Mouse (Mus musculus) retina, embryonic 14.5 days (tissue): ENCODE data around the gene Med13.
"Not testable (repeated sequence)": the region's sequence is repeated elsewhere in the genome, so short reads cannot be mapped to it uniquely, and the experiment has no call there.

Experiments
- DNase-seq: peaks from one replicate; pipeline ENCODE4 v3.0.0-alpha.2; 2015; ENCODE audit warnings: low spot score

Gene Med13

GRCm38 (mm10) chr11:86378981-86379380 lies 21.6 kb upstream of the Med13 start:
- DNase-seq: no peak

DNA sequence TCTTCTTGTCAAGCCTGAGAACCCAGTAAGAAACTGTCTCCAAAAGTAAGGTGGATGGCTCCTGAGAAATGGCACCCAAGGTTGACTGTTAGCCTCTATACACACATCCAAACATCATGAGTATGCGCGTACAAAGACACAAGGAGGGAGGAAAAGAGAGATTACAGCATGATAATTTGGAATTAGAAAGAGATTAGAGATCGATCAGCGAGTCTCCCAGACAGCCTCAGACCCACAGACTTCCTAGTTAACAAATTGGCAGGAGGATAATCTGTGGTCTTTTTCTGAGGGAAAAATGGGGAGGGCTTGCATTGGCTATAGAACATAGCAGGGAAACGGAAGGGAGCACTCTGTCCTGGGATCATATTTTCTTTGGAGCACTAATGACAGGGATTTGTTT lies 20.4 kb upstream of the Med13 start:
- DNase-seq: no peak

- no peak for DNase-seq
Observed at GRCm38 (mm10) chr11:86376707-86377106, 19.3 kb upstream of the Med13 start.

DNA sequence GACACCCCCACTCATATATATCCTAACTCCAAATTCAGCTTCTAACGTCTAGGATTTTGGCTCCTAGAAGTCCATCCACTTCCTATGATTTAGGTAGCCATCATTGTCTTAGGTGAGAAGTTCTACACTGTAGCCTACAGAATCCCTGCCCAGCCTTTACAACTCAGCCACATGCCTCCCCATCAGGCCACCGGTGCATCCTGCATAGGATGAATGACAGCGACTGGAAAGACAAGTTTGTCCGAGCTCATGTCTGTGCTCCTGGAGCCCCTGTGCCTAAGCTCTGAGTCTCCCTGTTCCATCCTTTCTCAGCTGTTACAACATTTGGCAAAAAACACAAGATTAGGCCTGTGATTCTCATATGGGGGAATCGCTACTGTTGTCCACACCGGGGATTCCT lies 17.7 kb upstream of the Med13 start:
- no peak for DNase-seq

- no peak for DNase-seq
Observed at GRCm38 (mm10) chr11:86371266-86371665, 13.9 kb upstream of the Med13 start.

- DNase-seq: no peak
Observed at GRCm38 (mm10) chr11:86369860-86370259, 12.5 kb upstream of the Med13 start.

GRCm38 (mm10) chr11:86369003-86369402 lies 11.6 kb upstream of the Med13 start:
- DNase-seq: no peak

DNA sequence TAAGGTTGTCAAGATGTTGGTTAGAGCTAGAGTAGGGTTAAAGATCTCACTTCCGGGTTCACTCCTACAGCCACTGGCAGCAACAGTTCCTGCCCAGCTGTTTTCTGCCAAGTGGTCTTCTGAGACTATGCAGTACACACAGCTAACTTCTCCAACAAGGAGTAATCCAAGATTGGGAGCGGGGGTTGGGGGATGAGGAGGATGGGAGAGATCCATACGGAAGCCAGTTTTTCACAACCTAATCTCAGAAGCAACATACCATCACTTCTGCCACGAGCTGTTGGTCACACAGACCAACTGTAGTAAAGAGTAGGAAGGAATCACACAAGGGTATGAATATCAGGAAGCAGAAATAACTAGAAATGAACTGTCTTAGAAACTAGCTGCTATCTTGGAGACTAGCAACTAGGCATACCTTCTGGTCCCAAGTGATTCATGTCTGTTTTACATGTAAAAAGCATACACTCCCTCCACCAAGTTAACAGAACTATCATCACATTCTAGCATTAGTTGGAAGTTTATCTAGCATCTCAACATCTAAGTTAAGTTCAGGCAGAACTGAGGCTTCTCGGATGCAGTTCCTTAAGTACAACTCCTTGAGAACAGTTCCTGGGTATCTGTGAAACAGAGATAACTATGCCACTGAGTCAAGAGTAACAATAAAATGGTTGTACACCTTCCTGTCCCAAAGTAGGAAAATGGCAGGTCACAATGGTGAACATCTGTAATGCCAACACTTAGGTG lies 7.5 kb upstream of the Med13 start:
- DNase-seq: no peak

DNA sequence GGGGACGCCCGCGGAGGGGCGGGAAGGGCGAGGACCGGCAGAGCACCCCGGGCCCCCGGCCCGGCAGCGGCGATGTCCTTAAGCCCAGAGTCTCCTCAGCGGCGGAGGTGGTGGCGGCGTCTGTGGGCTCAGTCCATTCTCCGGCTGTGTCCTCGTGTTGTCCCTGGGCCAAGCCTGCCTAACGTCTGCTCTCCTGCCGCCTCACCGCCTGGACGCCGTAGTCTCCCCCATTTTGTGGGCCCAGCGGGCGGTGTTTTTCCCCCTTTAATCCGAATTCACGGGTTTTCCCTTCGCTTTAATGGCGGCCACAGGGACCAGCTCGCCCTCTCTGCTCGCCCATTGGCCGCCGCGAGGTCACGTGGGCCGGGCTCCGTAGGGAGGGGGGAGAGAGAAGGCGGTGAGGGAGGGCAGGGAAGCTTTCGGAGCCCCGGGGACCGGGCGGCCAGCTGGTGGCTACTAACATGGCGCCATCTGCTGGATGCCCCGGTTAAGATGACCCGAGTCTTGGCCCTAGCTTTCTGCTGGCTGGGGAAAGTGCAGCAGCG lies 654 bp upstream of the Med13 start:
- DNase-seq: peak; percentile 100

GRCm38 (mm10) chr11:86356007-86356853 lies 1.2 kb downstream of the Med13 start:
- DNase-seq: peak; percentile 16

GRCm38 (mm10) chr11:86353586-86353985 lies 3.8 kb downstream of the Med13 start:
- DNase-seq: no peak

DNA sequence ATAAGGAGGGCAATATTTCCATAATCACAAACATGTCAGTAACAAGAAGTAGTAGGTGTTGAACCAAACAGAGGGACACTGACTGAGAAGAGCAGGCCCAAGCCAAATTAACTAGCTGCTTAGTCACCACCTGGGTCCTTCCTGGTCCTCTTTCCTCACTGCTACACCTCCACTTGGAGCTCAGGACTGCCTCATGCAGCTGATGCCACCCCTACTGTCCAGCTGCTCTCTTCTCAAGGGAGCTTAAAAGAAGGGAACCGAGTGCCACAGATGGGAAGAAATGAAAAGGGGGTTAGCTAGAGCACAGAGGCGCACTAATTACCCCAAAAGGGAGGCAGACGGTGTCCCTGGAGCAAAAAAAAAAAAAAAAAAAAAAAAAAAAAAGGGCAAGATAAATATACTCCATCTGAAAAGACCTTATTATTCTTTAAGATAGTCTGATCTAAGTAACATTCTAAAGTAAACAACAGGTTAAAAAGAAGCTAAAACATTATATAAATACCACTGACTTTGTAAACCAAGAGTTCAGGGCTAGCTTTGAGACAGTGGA lies 5.6 kb downstream of the Med13 start:
- DNase-seq: peak; percentile 46

DNA sequence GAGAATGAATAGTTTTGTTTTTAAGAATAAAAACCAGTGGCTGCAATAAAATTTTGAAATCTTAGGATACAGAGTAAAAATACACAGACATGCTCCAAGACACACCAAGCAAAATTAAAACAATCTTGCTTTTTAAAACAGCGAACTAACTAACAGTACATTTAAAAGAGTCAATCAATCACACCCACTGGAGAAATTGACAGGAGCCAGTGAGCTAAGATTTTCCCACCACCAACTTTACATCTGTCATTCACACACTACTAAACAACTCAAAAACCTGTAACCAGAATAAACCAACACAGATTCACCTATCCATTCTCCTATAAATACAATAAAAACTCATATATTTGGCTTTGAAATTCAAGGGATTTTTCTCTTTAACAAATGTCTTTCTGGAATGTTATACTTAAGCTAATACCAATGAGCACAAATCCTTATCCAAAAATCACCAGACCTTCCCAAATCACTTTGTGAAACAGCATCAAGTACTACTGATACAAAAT lies 6.7 kb downstream of the Med13 start:
- DNase-seq: no peak

- DNase-seq: no peak
Observed at GRCm38 (mm10) chr11:86349325-86349724, 8.1 kb downstream of the Med13 start.

- no peak for DNase-seq
Observed at GRCm38 (mm10) chr11:86348872-86349271, 8.5 kb downstream of the Med13 start.

DNA sequence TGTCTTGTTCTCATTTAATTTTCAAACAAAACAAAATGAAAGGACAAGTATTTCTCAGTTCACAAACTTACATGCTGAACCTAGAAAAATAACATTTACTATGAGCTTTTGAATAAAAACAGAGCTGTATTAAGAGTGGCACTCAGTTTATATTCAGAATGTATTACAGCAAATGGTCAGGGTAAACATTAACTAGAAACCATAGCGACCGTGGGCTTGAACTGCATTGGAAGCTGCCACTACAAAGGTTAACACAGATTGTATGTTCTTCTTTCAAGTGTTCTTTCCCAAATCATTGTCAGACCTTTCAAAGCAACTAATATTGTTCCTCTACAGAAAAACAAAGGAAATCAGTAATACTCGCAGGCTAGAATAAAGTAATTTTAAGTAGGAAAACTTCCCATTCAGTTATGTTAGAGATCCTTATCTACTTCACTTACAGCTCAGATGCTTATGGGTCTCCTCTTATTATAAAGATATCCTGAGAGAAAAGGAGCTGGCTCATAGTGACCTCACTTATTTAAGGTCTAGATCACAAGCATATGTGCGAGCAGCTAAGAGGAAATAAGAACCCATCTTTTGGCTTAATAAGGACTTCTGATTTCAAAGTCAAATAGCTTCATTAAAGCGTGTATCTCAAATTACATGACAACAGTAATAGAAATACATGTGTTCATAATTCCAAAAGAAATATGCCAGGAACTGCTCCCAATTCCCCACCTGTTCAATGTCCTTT lies 9.8 kb downstream of the Med13 start:
- DNase-seq: no peak

- no peak for DNase-seq
Observed at GRCm38 (mm10) chr11:86346525-86346924, 10.9 kb downstream of the Med13 start.

DNA sequence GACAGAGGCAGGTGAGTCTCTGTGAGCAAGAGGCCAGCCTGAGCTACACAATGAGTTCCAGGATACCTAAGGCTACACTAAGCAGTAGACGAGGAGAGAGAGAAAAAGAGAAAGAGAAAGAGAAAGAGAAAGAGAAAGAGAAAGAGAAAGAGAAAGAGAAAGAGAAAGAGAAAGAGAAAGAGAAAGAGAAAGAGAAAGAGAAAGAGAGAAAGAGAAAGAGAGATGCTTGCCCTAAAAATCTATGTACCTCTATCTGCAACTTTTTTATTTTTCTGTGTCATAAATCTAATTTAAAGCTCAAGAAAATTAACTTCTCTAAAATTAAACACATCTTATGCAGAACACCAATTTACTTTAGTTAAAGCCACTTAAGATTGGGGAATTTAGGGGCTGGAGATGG lies 12.5 kb downstream of the Med13 start:
- not testable (repeated sequence) for DNase-seq

GRCm38 (mm10) chr11:86324251-86324650 lies 33.2 kb downstream of the Med13 start:
- no peak for DNase-seq

DNA sequence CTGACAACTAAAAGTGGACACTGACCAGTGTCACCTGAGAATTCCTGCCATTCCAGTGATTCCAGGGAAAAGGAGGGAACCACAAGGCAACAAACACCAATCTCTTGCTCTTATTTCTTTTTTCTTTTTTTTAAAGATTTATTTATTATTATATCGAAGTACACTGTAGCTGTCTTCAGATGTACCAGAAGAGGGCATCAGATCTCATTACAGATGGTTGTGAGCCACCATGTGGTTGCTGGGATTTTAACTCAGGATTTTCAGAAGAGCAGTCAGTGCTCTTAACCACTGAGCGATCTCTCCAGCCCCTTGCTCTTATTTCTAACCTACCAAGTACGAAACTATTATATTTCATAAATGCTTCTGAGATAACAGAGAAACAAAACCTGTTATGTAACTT lies 42.4 kb downstream of the Med13 start:
- DNase-seq: not testable (repeated sequence)

DNA sequence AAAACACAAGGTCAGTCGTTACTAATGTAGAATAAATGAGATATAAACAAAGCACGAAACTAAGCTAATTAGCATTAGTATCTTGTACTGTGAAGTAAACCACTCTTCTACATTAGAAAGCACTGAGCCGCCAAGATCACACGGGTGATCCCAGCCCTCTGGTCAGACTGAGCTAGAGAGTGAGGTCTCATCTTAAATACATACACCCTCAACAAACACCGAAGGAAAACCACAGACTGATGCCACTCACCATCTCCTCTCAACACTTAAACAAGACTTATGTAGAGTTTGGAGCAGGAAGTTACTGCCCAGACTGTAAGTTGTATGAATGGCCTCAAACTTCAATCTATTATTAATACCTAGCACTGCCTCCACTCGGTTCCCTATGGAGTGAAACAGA lies 47.1 kb downstream of the Med13 start:
- DNase-seq: no peak

- DNase-seq: not testable (repeated sequence)
Observed at GRCm38 (mm10) chr11:86292201-86292600, 65.2 kb downstream of the Med13 start.
